Mouse (Mus musculus) spleen, adult 2 months (tissue): ENCODE results near the gene Slc24a2. TPM values are rescaled to one million over a fixed set of nuclear protein-coding genes. Genes with fewer than 3 reads are reported as not detected.

Source experiments
- DNase-seq, 2 experiments: peaks; one replicate each; pipeline versions ENCODE4 v3.0.0 to v3.0.0-alpha.2; 2012 to 2021; ENCODE audit warnings: low spot score in 2 of 2, low read depth in 1 of 2
- H3K27ac ChIP-seq: fragments of 200-500 bp; 2 replicates; pipeline ENCODE4 v1.5.1; 2012; ENCODE audit warnings: low read length, inconsistent platforms; ENCODE audit not compliant: insufficient read depth
- H3K27me3 ChIP-seq: fragments of 200-500 bp; 2 replicates; pipeline ENCODE4 v1.6.1; 2012; ENCODE audit warnings: mild to moderate bottlenecking, moderate library complexity, low read length, inconsistent platforms; ENCODE audit not compliant: control insufficient read depth, insufficient read depth
- H3K36me3 ChIP-seq: fragments of 200-500 bp; 2 replicates; pipeline ENCODE4 v1.6.1; 2012; ENCODE audit warnings: mild to moderate bottlenecking, low read length, inconsistent platforms; ENCODE audit not compliant: control insufficient read depth, insufficient read depth
- H3K4me1 ChIP-seq: fragments of 200-500 bp; 2 replicates; pipeline ENCODE4 v1.6.1; 2011; ENCODE audit warnings: inconsistent platforms; ENCODE audit not compliant: control insufficient read depth, insufficient read depth, insufficient read length
- H3K4me3 ChIP-seq: fragments of 200-500 bp; 2 replicates; pipeline ENCODE4 v1.5.1; 2011; ENCODE audit warnings: mild to moderate bottlenecking, inconsistent platforms; ENCODE audit not compliant: insufficient read depth, insufficient read length; ENCODE audit errors: extremely low read depth
- CTCF ChIP-seq: fragments of 200-500 bp; IDR thresholded peaks from 2 replicates; pipeline ENCODE4 v1.5.1; 2011; ENCODE audit warnings: mild to moderate bottlenecking, inconsistent platforms; ENCODE audit not compliant: insufficient read depth, insufficient read length, insufficient replicate concordance; ENCODE audit errors: extremely low read depth
- POLR2A ChIP-seq: fragments of 200-500 bp; IDR thresholded peaks from 2 replicates; pipeline ENCODE4 v1.6.1; 2011; ENCODE audit warnings: low read depth, low read length, inconsistent platforms
- WGBS: fragments of 180-500 bp; shearing (Covaris S2); methylation state at CpG from one replicate; pipeline ENCODE4 v1.1.7; 2018; 5-methylcytosine and 5-hydroxymethylcytosine counted together
- polyA plus RNA-seq: library from polyadenylated mRNA; depleted of rRNA; stranded (reverse); fragments of >200 nt; gene quantifications from 2 replicates; pipeline ENCODE4 v1.2.3, GENCODE M21; 2012

Gene Slc24a2
- polyA plus RNA-seq, 1 experiment = not detected

DNA sequence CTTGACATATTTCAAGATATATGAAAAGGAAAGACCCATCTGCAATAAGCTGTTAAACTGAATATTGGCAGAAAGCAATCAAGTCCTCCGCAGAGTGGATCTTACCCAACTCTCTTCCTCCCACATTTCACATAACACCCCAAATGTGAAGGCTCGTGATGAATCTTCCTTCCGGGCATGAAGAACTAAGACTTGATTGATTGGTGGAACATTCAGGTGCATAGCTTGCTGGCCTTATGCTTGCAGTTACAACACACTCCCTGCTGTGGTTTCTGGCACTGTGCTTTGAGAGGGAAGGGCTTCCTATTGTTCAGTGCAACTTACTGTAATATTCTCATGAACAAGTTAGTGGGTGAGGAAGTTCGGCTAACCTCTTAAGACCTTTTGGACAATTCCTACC, 72.2 kb downstream of the Slc24a2 start:
- no peak overlapping the region for H3K27ac ChIP-seq
- H3K4me3 ChIP-seq = no peak overlapping the region
- H3K27me3 ChIP-seq = no peaks in the 10 kb centered on the region
- 23% methylated on average over 4 of the region's 4 CpGs for WGBS
- DNase-seq = no peak
- H3K4me1 ChIP-seq = no peaks in the 10 kb centered on the region
- H3K36me3 ChIP-seq = no peaks in the 10 kb centered on the region
- TF ChIP-seq CTCF (no peak), POLR2A (no peak)

DNA sequence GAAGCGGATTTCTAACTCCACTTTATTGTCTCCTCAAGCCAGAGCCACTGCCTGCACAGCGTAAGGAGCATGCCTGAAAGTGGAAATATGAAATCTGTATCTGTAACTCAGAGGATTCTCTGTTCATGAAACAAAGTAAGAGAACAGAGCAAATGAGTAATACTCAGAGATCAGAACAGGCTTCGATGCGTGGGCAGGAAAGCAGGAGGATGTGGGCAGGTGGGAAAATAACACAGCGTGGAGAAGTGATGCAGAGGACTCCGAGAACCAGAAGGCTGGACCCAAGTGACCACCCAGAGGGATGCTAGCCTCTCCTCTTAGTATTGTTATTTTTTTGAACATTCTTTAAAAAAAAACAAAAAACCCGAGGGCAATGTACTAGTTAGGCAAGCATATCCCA, 78.3 kb downstream of the Slc24a2 start:
- H3K27me3 ChIP-seq = no peaks in the 10 kb centered on the region
- no peak for DNase-seq
- TF ChIP-seq CTCF = no peak
- no peak for TF ChIP-seq POLR2A
- 84% methylated on average over 7 of the region's 7 CpGs for WGBS
- H3K36me3 ChIP-seq = no peaks in the 10 kb centered on the region
- no peak overlapping the region for H3K4me3 ChIP-seq
- H3K27ac ChIP-seq = no peak overlapping the region
- no peaks in the 10 kb centered on the region for H3K4me1 ChIP-seq

DNA sequence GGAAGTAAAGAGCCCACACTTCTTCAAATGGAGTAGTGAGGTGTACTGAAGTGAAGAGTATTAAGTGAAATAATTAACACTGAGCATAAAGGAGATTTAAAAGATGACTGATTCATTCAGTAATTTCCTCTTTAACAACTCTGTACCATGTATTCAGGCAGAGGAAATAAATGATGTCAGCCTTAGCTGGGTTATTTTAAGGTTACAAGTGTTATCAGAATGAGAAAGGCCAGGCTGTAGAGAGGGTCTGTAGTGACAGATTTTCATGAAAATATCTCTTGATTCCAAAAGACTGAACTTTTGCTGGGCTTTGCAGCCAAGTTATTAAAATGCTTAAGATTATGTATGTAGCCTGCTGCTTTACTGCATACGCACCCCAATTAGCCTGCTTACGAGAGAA, 80.7 kb downstream of the Slc24a2 start:
- 94% methylated on average over 2 of the region's 2 CpGs for WGBS
- Histone ChIP-seq H3K36me3 (no peaks in the 10 kb centered on the region), H3K4me1 (no peaks in the 10 kb centered on the region), H3K4me3 (no peak overlapping the region), H3K27ac (no peak overlapping the region), H3K27me3 (no peaks in the 10 kb centered on the region)
- TF ChIP-seq POLR2A = no peak
- TF ChIP-seq CTCF = no peak
- no peak for DNase-seq

DNA sequence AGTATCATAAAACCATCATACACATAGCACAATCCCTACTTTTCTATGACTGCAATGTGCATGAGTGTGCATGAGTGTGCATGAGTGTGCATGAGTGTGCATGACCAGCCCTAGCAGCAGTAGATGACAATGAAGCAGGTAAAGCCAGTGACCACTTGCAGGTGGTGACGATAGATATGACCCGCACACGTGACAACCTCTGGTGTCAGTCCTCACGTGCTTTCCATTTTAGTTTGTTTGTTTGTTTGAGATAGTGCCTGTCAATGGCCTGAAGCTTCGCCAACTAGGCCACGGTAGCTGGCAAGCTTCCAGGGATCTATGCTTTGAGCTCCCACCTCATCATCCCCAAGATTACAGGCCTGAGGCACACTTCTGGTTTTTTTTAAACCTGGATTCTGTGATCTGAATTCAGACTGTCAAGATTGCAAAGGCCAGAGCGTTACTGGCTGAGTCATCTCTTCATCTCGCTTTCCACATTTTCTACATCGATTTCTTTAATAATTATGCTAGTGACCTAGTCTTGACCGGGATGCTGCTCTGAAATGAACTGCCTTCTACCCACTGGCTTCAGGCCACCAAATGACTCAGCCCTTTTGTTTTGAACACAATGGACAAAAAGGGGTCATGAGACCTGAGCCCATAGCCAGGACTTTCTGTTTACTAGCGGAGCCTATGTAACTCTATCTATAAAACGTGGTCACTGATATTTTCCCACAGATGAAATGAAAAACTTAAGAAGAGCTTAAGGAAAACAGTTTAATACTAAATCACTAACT, 88.5 kb downstream of the Slc24a2 start:
- H3K27me3 ChIP-seq = no peaks in the 10 kb centered on the region
- TF ChIP-seq POLR2A (no peak), CTCF (no peak)
- DNase-seq = no peak
- 84% methylated on average over 12 of the region's 12 CpGs for WGBS
- H3K4me1 ChIP-seq = no peaks in the 10 kb centered on the region
- no peak overlapping the region for H3K27ac ChIP-seq
- no peak overlapping the region for H3K4me3 ChIP-seq
- H3K36me3 ChIP-seq = no peaks in the 10 kb centered on the region

DNA sequence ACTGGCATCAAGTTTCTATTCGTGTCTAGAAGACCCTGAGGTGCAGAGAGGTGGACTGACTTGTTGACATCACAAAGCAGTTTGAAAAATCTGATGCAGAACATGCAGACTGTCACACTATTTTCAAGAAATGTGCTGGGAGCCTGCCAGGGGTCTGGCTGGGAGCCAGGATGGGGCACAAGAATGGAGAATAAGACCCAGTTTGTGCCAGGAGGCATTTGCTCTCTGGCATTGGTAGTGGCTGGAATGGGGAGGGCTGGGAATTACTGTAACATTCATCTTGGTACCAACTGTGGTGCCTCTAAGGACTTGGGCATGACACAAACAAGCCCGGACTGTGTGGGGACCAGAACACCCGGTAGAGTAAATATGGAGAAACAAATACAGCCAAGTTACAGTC, 89.4 kb downstream of the Slc24a2 start:
- TF ChIP-seq POLR2A (no peak), CTCF (no peak)
- no peaks in the 10 kb centered on the region for H3K36me3 ChIP-seq
- no peaks in the 10 kb centered on the region for H3K27me3 ChIP-seq
- H3K4me1 ChIP-seq = no peaks in the 10 kb centered on the region
- no peak overlapping the region for H3K4me3 ChIP-seq
- H3K27ac ChIP-seq = no peak overlapping the region
- WGBS = 74% methylated on average over 3 of the region's 3 CpGs
- DNase-seq = no peak

DNA sequence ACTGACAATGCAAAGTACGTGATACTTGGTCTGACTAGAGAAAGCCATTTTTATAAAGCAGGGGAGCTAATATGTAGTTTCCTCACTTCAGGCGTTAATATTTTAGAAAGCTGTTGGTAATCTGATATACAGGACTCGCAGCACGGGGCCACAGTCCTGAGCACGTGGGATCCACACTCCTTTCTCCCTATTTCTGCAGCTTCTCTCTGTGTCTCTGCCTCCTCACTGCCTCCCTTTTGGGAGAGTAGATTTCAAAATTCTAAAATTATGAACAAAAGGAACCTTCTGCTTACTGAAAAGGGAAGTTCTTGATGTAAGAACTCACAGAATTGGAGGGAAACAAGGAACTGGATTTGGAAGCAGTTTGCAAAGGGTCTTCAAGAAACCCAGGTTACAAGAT, 97.8 kb downstream of the Slc24a2 start:
- H3K36me3 ChIP-seq = no peaks in the 10 kb centered on the region
- no peaks in the 10 kb centered on the region for H3K4me1 ChIP-seq
- no peaks in the 10 kb centered on the region for H3K27me3 ChIP-seq
- TF ChIP-seq CTCF (no peak), POLR2A (no peak)
- no peak for DNase-seq
- no peak overlapping the region for H3K4me3 ChIP-seq
- no peak overlapping the region for H3K27ac ChIP-seq
- 70% methylated on average over 5 of the region's 5 CpGs for WGBS

DNA sequence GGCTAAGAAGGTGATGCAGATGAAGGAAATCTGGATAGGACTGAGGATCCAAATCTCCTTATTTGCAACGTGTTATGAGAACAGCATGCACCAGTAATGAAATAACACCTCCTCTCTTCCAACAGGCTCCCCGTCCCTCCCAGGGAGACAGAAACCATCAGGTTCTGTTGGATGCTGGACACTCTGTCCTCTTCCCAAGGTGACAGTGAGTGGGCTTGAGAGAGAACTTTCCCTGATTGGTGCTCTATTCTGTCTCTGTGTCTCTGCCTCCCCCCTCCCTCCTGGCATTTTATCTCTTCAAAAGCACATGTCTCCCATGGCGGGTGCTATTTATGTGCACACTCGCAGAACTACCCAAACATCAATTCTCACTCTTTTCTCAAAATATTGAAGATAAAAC, 103.5 kb downstream of the Slc24a2 start:
- H3K27me3 ChIP-seq = no peaks in the 10 kb centered on the region
- no peak overlapping the region for H3K4me3 ChIP-seq
- H3K36me3 ChIP-seq = no peaks in the 10 kb centered on the region
- no peaks in the 10 kb centered on the region for H3K4me1 ChIP-seq
- H3K27ac ChIP-seq = no peak overlapping the region
- TF ChIP-seq POLR2A = no peak
- no peak for TF ChIP-seq CTCF
- 87% methylated on average over 4 of the region's 4 CpGs for WGBS
- no peak for DNase-seq
